Mouse (Mus musculus): ENCODE measurements around the gene Gm26620. TPM values are rescaled to one million over a fixed set of nuclear protein-coding genes. Genes with fewer than 3 reads are reported as not detected.
A peak's percentile ranks its signal among the peaks of the same experiment; 100 is the strongest.

Gene Gm26620
- polyA plus RNA-seq, 1 experiment from 2014 or later, result 1.4 TPM

DNA sequence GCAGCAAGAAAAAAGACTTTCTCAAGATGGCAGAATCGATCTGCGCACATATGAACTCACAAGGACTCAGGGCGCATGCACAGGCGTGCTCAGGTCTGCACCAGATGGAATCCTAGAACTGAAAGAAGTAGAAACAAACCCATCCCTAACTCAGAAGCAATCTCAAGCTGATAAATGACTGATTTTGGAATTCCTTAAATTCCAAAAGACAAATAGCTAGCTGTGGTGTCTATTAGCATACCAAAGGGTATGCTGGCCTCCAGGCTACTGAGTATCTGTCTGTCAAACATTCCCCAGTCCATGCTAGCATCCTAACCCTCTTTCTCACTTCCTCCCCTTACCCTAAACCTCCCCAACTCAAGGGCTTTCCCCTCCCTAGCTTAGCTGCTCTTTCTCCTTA, 4.4 kb downstream of the Gm26620 start:
- TF ChIP-seq EP300 (optimal IDR thresholded peaks at IDR 0.05) (no peak), CTCF (IDR thresholded peaks at IDR 0.05; ENCODE audit: low read depth) (no peak)
- DNase-seq (ENCODE audit: low spot score), result no peak
- no peak overlapping the region for H3K4me2 ChIP-seq (replicated peaks; ENCODE audit: low read depth)
- H3K27me3 ChIP-seq (ENCODE audit: control insufficient read depth, insufficient read depth, low read length), result no peaks in the 10 kb centered on the region
- no peak overlapping the region for H3K4me3 ChIP-seq (ENCODE audit: low read depth, low read length)
- no peak overlapping the region for H3K27ac ChIP-seq (replicated peaks)
- no peaks in the 10 kb centered on the region for H3K36me3 ChIP-seq (ENCODE audit: control insufficient read depth, insufficient read depth, low read length)
- no peak for ATAC-seq (ENCODE audit: low FRiP score, low TSS enrichment)
- WGBS, result 81% methylated on average over 4 of the region's 4 CpGs
- no peaks in the 10 kb centered on the region for H3K9me3 ChIP-seq (ENCODE audit: control insufficient read depth, low read length)
- no peaks in the 10 kb centered on the region for H3K4me1 ChIP-seq (replicated peaks; ENCODE audit: control insufficient read depth, insufficient read depth)
- no peak overlapping the region for H3K9ac ChIP-seq (ENCODE audit: low read length)

DNA sequence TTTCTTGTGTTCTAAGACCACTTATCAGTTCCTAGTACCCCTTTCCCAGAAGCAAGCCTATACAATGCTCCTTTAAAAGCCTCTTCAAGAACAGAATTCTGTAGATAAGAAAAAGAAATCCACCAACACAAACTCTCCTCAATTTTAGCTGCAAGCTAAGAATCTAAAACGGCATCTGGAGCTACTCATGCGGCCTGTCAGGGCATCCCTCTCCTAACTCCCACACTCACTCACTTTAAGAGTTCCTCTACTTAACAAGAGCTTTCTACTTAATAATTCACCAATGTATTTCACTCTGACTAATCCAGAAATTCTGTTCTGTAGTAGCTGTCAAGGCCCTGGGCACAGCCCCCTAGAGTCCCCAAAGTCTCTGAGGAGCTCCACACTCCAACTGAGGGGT, 6.8 kb downstream of the Gm26620 start:
- 58% methylated on average over 2 of the region's 2 CpGs for WGBS
- no peak overlapping the region for H3K4me3 ChIP-seq (ENCODE audit: low read depth, low read length)
- DNase-seq (ENCODE audit: low spot score) (no peak), ATAC-seq (ENCODE audit: low FRiP score, low TSS enrichment) (no peak)
- no peaks in the 10 kb centered on the region for H3K36me3 ChIP-seq (ENCODE audit: control insufficient read depth, insufficient read depth, low read length)
- H3K9ac ChIP-seq (ENCODE audit: low read length), result no peak overlapping the region
- TF ChIP-seq EP300 (optimal IDR thresholded peaks at IDR 0.05) (no peak), CTCF (IDR thresholded peaks at IDR 0.05; ENCODE audit: low read depth) (no peak)
- no peaks in the 10 kb centered on the region for H3K9me3 ChIP-seq (ENCODE audit: control insufficient read depth, low read length)
- H3K27me3 ChIP-seq (ENCODE audit: control insufficient read depth, insufficient read depth, low read length), result no peaks in the 10 kb centered on the region
- H3K4me2 ChIP-seq (replicated peaks; ENCODE audit: low read depth), result no peak overlapping the region
- no peak overlapping the region for H3K27ac ChIP-seq (replicated peaks)
- H3K4me1 ChIP-seq (replicated peaks; ENCODE audit: control insufficient read depth, insufficient read depth), result no peaks in the 10 kb centered on the region

DNA sequence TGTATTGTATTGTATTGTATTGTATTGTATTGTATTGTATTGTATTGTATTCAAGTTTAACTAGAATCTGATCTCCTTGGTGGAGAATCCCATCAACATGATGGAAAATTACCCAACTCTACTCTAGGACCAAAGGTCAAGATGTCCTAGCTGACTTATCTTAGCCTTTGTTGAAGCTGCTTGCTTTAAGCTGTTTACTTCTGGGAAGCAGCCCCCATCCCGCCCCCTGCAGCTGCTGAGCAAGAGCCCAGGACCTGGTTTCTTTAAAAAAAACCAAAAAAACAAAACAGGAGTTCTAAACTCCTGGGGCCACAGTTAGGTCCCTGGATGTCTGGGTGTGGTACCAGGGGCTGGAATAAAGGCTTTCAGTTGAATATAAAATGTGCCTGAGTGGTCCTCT, 7.4 kb downstream of the Gm26620 start:
- H3K4me3 ChIP-seq (ENCODE audit: low read depth, low read length), result no peak overlapping the region
- ATAC-seq (ENCODE audit: low FRiP score, low TSS enrichment), result no peak
- no peaks in the 10 kb centered on the region for H3K36me3 ChIP-seq (ENCODE audit: control insufficient read depth, insufficient read depth, low read length)
- no peak overlapping the region for H3K27ac ChIP-seq (replicated peaks)
- TF ChIP-seq CTCF (IDR thresholded peaks at IDR 0.05; ENCODE audit: low read depth) (no peak), EP300 (optimal IDR thresholded peaks at IDR 0.05) (no peak)
- no peak overlapping the region for H3K9ac ChIP-seq (ENCODE audit: low read length)
- no peak for DNase-seq (ENCODE audit: low spot score)
- H3K4me1 ChIP-seq (replicated peaks; ENCODE audit: control insufficient read depth, insufficient read depth), result no peaks in the 10 kb centered on the region
- H3K4me2 ChIP-seq (replicated peaks; ENCODE audit: low read depth), result no peak overlapping the region
- H3K9me3 ChIP-seq (ENCODE audit: control insufficient read depth, low read length), result no peaks in the 10 kb centered on the region
- H3K27me3 ChIP-seq (ENCODE audit: control insufficient read depth, insufficient read depth, low read length), result no peaks in the 10 kb centered on the region
- WGBS, result 69% methylated on average over 1 of the region's 1 CpGs

DNA sequence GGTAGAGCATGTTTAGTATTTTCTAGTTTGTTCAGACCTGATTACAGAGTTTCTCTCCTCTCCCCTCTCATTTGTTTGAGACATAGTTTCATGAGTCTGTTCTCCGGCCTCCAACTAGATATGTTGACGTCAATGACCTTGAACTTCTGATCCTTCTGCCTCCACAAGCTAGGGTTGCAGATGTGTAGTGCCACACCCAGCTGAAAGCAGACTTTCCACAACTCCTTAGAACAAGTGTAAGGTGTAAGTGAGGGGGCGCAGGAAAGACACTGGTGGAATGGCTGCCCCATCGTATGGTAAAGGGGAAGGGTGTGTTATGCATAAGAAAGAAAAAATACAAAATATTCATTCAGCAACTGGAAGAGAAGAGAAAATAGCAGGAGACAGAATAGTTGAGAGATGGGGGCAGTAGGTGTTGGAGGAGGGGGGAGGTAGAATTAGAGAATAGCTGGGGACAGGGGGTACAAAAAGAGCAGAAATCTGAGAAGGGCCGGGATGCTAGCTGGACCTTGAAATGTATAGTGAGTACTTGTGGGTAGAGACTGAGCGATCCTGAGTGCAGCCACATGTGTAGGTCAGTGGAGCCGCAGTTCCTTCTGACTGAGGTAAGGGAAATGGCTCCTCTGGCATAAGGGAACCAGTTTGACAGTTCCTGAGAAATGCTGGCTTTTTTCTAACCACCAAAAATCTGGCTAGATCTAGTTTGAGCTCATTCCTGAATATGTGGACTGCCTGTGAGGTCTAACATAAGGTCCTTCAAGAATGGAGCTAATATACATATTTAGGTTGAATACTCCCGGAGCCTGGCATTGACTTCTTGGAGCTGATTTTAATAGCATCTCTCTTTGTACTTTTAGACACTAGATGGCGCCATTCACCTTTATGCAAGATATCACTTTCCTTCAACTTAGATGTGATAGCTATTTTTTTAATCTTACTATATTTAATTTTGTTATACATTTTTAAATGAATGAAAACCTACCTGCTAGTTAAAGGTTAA, 10.0 kb downstream of the Gm26620 start:
- Histone ChIP-seq H3K9ac (ENCODE audit: low read length) (no peak overlapping the region), H3K36me3 (ENCODE audit: control insufficient read depth, insufficient read depth, low read length) (no peaks in the 10 kb centered on the region), H3K27ac (replicated peaks) (no peak overlapping the region), H3K4me2 (replicated peaks; ENCODE audit: low read depth) (no peak overlapping the region), H3K4me1 (replicated peaks; ENCODE audit: control insufficient read depth, insufficient read depth) (no peaks in the 10 kb centered on the region), H3K4me3 (ENCODE audit: low read depth, low read length) (no peak overlapping the region), H3K27me3 (ENCODE audit: control insufficient read depth, insufficient read depth, low read length) (no peaks in the 10 kb centered on the region), H3K9me3 (ENCODE audit: control insufficient read depth, low read length) (no peaks in the 10 kb centered on the region)
- DNase-seq (ENCODE audit: low spot score) (no peak), ATAC-seq (ENCODE audit: low FRiP score, low TSS enrichment) (no peak)
- TF ChIP-seq CTCF (IDR thresholded peaks at IDR 0.05; ENCODE audit: low read depth) (peak; percentile 79), EP300 (optimal IDR thresholded peaks at IDR 0.05) (no peak)
- WGBS, result 62% methylated on average over 9 of the region's 9 CpGs

DNA sequence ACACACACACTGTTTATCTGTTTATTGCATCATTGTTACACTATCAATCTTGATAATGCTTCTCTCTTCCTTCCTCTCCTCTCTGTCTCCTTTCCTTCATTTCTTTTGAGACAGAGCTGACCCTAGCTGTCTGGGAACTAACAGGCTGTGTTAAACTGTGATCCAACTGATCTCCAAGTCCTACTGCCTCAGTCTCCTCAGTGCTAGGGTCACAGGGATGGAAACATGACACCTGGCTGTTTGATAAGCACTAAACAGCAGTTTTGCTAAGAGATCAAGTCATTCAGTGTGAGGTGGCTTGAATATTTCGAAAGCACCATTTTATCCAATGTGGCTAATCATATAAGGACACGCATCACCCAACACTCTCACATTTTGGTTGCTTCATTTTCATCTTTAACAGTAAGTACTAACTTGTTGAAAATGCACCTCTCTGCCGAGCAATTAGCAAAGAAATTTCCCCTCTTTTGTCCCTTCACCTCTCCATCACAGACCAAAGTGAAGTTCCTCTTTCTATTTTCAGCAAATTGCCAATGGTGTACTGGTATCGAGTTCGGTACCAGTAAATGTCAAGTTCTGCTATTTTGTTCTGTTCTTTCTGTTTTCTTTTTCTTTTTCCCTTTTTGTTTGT, 11.9 kb downstream of the Gm26620 start:
- ATAC-seq (ENCODE audit: low FRiP score, low TSS enrichment), result no peak
- no peaks in the 10 kb centered on the region for H3K36me3 ChIP-seq (ENCODE audit: control insufficient read depth, insufficient read depth, low read length)
- WGBS, result 81% methylated on average over 5 of the region's 5 CpGs
- H3K9ac ChIP-seq (ENCODE audit: low read length), result no peak overlapping the region
- H3K4me2 ChIP-seq (replicated peaks; ENCODE audit: low read depth), result no peak overlapping the region
- TF ChIP-seq EP300 (optimal IDR thresholded peaks at IDR 0.05) (no peak), CTCF (IDR thresholded peaks at IDR 0.05; ENCODE audit: low read depth) (no peak)
- no peak overlapping the region for H3K4me3 ChIP-seq (ENCODE audit: low read depth, low read length)
- H3K27me3 ChIP-seq (ENCODE audit: control insufficient read depth, insufficient read depth, low read length), result no peaks in the 10 kb centered on the region
- H3K27ac ChIP-seq (replicated peaks), result no peak overlapping the region
- DNase-seq (ENCODE audit: low spot score), result no peak
- H3K9me3 ChIP-seq (ENCODE audit: control insufficient read depth, low read length), result no peaks in the 10 kb centered on the region
- no peaks in the 10 kb centered on the region for H3K4me1 ChIP-seq (replicated peaks; ENCODE audit: control insufficient read depth, insufficient read depth)
